Mouse (Mus musculus) hindbrain, embryonic 14.5 days (tissue): Measurements from ENCODE around the gene Arpp19. TPM values are rescaled to one million over a fixed set of nuclear protein-coding genes. Genes with fewer than 3 reads are reported as not detected.
A peak's percentile ranks its signal among the peaks of the same experiment; 100 is the strongest.

Experiments used
- ATAC-seq: fragments of 200-750 bp; cut with Nextera tagmentation; 2 replicates; pipeline ENCODE4 v1.8.0; 2017; ENCODE audit warnings: moderate number of reproducible peaks, mild to moderate bottlenecking, moderate TSS enrichment, moderate library complexity; ENCODE audit not compliant: low FRiP score
- DNase-seq: peaks from one replicate; pipeline ENCODE4 v3.0.0-alpha.2; 2015; ENCODE audit warnings: low spot score
- H3K27ac ChIP-seq: fragments of 300-500 bp; sonication (generic); 2 replicates; pipeline ENCODE4 v1.5.1; 2014; ENCODE audit warnings: mild to moderate bottlenecking, moderate library complexity
- H3K27me3 ChIP-seq: fragments of 300-500 bp; sonication (generic); 2 replicates; pipeline ENCODE4 v1.6.1; 2014; ENCODE audit warnings: mild to moderate bottlenecking, low read length, mixed read lengths; ENCODE audit not compliant: control insufficient read depth, insufficient read depth
- H3K36me3 ChIP-seq: fragments of 300-500 bp; sonication (generic); replicated peaks from 2 replicates; pipeline ENCODE4 v1.6.1; 2014; ENCODE audit not compliant: control insufficient read depth, insufficient read depth
- H3K4me1 ChIP-seq: fragments of 300-500 bp; sonication (generic); replicated peaks from 2 replicates; pipeline ENCODE4 v1.6.1; 2014; ENCODE audit warnings: antibody characterized with exemption, low read length, mixed read lengths; ENCODE audit not compliant: control insufficient read depth, insufficient read depth
- H3K4me2 ChIP-seq: fragments of 300-500 bp; sonication (generic); replicated peaks from 2 replicates; pipeline ENCODE4 v1.6.1; 2014; ENCODE audit warnings: mild to moderate bottlenecking, moderate library complexity
- H3K4me3 ChIP-seq: fragments of 300-500 bp; sonication (generic); replicated peaks from 2 replicates; pipeline ENCODE4 v1.5.1; 2014; ENCODE audit warnings: mild to moderate bottlenecking, low read length
- H3K9ac ChIP-seq: fragments of 300-500 bp; sonication (generic); 2 replicates; pipeline ENCODE4 v1.6.1; 2014
- H3K9me3 ChIP-seq: fragments of 300-500 bp; sonication (generic); 2 replicates; pipeline ENCODE4 v1.6.1; 2016; ENCODE audit warnings: low read length; ENCODE audit not compliant: control insufficient read depth
- whole genome bisulfite sequencing: fragments of 180-500 bp; shearing (Covaris S2); extraction: QIAGEN DNeasy Blood & Tissue Kit; methylation state at CpG from one replicate; pipeline ENCODE4 v1.1.7; 2014; 5-methylcytosine and 5-hydroxymethylcytosine counted together
- polyA plus RNA-seq: library from polyadenylated mRNA; unstranded; fragments of >200 nt; fragmentation: Nextera tagmentation; extraction: Ambion mirVana; gene quantifications from 2 replicates; pipeline ENCODE4 v1.2.1, GENCODE M21; 2014

Gene Arpp19
- polyA plus RNA-seq, 1 experiment from 2014 or later: 229 TPM

GRCm38 (mm10) chr9:75051841-75052240 is 14.4 kb downstream of the Arpp19 start:
- H3K36me3 ChIP-seq: peaks cover 6% of the 10 kb centered on the region
- no peak overlapping the region for H3K4me2 ChIP-seq
- no peaks in the 10 kb centered on the region for H3K27me3 ChIP-seq
- no peaks in the 10 kb centered on the region for H3K9me3 ChIP-seq
- no peak overlapping the region for H3K27ac ChIP-seq
- ATAC-seq: no peak
- no peak for DNase-seq
- no peak overlapping the region for H3K4me3 ChIP-seq
- WGBS: 91% methylated on average over 4 of the region's 4 CpGs
- no peak overlapping the region for H3K9ac ChIP-seq
- H3K4me1 ChIP-seq: no peaks in the 10 kb centered on the region

- H3K4me2 ChIP-seq: no peak overlapping the region
- H3K27me3 ChIP-seq: no peaks in the 10 kb centered on the region
- H3K36me3 ChIP-seq: peaks cover 29% of the 10 kb centered on the region
- ATAC-seq (no peak), DNase-seq (no peak)
- H3K27ac ChIP-seq: no peak overlapping the region
- no peak overlapping the region for H3K9ac ChIP-seq
- H3K9me3 ChIP-seq: no peaks in the 10 kb centered on the region
- H3K4me1 ChIP-seq: no peaks in the 10 kb centered on the region
- H3K4me3 ChIP-seq: no peak overlapping the region
- 89% methylated on average over 5 of the region's 5 CpGs for WGBS
Observed at GRCm38 (mm10) chr9:75055046-75055445, 17.6 kb downstream of the Arpp19 start.

DNA sequence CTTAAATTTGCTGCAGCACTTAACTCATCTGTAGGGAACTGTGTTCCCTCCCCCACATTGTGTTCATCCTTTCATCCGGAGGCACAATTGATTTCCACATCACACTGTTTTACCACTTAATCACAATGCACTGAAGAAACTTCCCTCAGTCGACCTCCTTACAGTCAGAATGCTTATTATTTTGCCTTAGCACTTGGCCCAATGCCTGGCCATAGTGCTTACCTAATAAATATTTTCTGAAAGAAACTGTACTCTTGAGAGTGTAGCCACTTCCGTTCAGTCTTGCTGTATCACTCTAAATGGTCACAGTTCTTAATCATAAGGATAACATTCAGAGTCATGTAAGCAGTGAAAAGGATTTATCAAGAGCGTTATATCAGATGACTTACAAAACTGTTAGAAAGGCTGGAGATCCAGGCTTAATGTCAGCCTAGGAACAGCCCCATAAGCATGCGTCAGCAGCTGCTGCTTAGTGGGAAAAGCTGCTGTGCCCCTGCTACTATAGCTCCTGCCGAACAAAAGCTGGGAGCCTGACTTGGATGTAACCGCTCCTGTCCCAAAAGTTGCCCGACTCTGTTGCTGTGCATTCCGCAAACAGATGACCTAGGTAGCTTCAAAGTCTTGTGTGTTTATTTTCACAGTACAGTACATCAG is 27.4 kb downstream of the Arpp19 start:
- 78% methylated on average over 9 of the region's 9 CpGs for WGBS
- Histone ChIP-seq H3K36me3 (0 out of 2 replicates have a peak, but pooled peaks cover under 1% of the 10 kb centered on the region), H3K4me1 (no peaks in the 10 kb centered on the region), H3K9ac (no peak overlapping the region), H3K27me3 (no peaks in the 10 kb centered on the region), H3K9me3 (no peaks in the 10 kb centered on the region), H3K4me3 (no peak overlapping the region), H3K27ac (no peak overlapping the region), H3K4me2 (no peak overlapping the region)
- no peak for DNase-seq
- no peak for ATAC-seq

- no peak; the same call in 1 of the 2 replicates for ATAC-seq
Observed at GRCm38 (mm10) chr9:75070457-75071028, 33.1 kb downstream of the Arpp19 start, which contains the start of gene Myo5a. Myo5a (plus strand) TSS chr9:75071015.

DNA sequence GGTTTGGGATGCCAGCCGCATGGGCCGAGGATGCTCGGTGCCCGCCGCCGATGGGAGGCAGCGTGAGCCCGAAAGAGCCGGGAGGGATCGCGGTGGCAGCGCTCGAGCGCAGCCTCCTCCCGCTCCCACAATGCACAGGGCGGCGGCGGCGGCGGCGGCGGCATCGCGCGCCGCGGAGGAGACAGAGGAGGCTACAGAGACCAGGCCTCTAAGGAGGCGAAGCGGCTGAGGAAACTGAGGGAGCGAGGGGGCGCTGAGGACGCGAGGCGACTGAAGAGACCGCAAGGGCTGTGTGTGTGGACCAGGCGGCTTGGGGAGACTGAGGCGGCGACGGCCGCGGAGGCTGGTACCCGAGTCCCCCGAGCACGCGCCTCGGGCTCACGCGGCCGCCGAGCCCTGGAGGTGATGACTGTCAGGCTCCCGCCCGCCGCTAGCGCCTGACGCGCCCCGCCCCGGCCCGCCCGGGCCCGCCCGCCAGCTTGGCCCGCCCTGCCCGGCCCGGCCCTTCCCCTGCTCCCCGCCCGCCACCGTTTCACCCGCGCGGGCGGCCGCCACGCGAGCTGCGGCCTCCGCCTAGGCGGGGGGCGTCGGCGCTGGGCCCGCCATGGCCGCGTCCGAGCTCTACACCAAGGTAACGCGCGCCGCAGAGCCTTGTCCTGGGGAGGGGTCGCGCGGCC is 33.8 kb downstream of the Arpp19 start:
- Histone ChIP-seq H3K27ac (peak overlapping the region; percentile 98), H3K9ac (peak overlapping the region; percentile 94), H3K4me1 (peaks cover 31% of the 10 kb centered on the region), H3K27me3 (no peaks in the 10 kb centered on the region), H3K4me3 (peak overlapping the region; percentile 73), H3K4me2 (peak overlapping the region; percentile 70), H3K9me3 (no peaks in the 10 kb centered on the region), H3K36me3 (no peaks in the 10 kb centered on the region)
- WGBS: 0% methylated on average over 67 of the region's 92 CpGs
- peak; percentile 94 for ATAC-seq
- peak; percentile 81 for DNase-seq

More at GRCm38 (mm10) chr9:75070457-75071028, 33.1 kb downstream of the Arpp19 start, which contains the start of gene Myo5a:
- Histone ChIP-seq H3K4me1 (peaks cover 31% of the 10 kb centered on the region), H3K27ac (peak within 1 kb of the TSS; percentile 98), H3K9ac (peak within 1 kb of the TSS; percentile 94), H3K4me3 (peak within 1 kb of the TSS; percentile 73), H3K4me2 (peak within 1 kb of the TSS; percentile 70), H3K27me3 (no peaks in the 10 kb centered on the region), H3K36me3 (no peaks in the 10 kb centered on the region), H3K9me3 (no peaks in the 10 kb centered on the region)
- no peak for DNase-seq
- WGBS: 23% methylated on average over 23 of the region's 23 CpGs

DNA sequence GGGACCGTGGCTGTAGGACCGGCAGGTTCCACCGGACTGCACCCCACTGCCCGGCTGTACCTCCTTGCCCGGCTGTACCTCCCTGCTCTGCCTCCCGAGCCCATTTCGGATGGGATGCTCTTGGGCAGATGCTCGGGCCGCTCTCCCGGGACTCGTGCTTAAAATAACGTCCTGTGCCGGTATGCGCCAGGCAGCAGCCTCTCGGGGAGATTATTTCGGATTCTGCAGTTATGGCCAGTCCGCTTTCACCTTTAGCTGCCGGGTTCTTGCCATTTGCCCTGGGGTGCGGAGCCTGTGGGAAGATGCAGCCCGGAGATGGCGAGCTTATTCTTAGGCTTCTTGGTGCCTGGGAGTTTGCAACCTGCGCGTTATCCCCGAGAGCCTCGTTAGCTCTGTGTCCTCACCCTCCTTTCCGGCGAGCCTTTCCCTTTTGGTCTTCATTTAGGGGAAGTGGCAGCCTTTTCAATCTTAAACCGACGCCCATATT is 34.3 kb downstream of the Arpp19 start:
- H3K4me1 ChIP-seq: peaks cover 31% of the 10 kb centered on the region
- H3K36me3 ChIP-seq: no peaks in the 10 kb centered on the region
- peak overlapping the region; percentile 98 for H3K27ac ChIP-seq
- H3K9ac ChIP-seq: peak overlapping the region; percentile 94
- DNase-seq (peak; percentile 45), ATAC-seq (peak; percentile 21; the same call in 1 of the 2 replicates)
- WGBS: 1% methylated on average over 29 of the region's 29 CpGs
- H3K27me3 ChIP-seq: no peaks in the 10 kb centered on the region
- peak overlapping the region; percentile 70 for H3K4me2 ChIP-seq
- no peaks in the 10 kb centered on the region for H3K9me3 ChIP-seq
- peak overlapping the region; percentile 73 for H3K4me3 ChIP-seq

DNA sequence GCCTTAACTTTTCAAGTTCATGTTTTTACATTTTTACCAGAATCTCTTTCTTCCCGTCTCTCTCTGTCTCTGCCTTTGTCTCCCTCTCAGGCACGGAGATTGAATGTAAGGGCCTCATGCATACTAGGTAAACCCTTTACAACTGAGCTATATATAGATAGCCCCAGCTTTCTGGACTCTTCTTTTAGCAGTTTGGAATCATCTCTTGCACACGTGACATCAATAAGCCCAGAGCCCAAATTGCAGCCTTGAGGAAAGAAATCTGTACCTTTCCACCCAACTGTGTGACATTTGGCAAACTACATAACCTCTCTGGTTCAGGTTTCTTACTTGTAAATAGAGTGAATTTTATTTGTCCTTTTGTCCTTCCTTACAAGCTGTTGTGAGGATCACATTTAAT is 34.9 kb downstream of the Arpp19 start:
- Histone ChIP-seq H3K4me3 (peak overlapping the region; percentile 73), H3K9me3 (no peaks in the 10 kb centered on the region), H3K4me1 (peaks cover 31% of the 10 kb centered on the region), H3K9ac (peak overlapping the region; percentile 94), H3K27ac (peak overlapping the region; percentile 98), H3K36me3 (no peaks in the 10 kb centered on the region), H3K27me3 (no peaks in the 10 kb centered on the region), H3K4me2 (peak overlapping the region; percentile 70)
- WGBS: 6% methylated on average over 3 of the region's 3 CpGs
- DNase-seq (no peak), ATAC-seq (no peak)

- no peaks in the 10 kb centered on the region for H3K27me3 ChIP-seq
- ATAC-seq: no peak
- no peak overlapping the region for H3K27ac ChIP-seq
- H3K4me3 ChIP-seq: no peak overlapping the region
- H3K4me1 ChIP-seq: peaks cover 25% of the 10 kb centered on the region
- H3K36me3 ChIP-seq: no peaks in the 10 kb centered on the region
- DNase-seq: no peak
- H3K9ac ChIP-seq: no peak overlapping the region
- H3K4me2 ChIP-seq: no peak overlapping the region
- no peaks in the 10 kb centered on the region for H3K9me3 ChIP-seq
Observed at GRCm38 (mm10) chr9:75077191-75077590, 39.8 kb downstream of the Arpp19 start.

- no peak overlapping the region for H3K9ac ChIP-seq
- 57% methylated on average over 5 of the region's 5 CpGs for WGBS
- H3K4me1 ChIP-seq: no peaks in the 10 kb centered on the region
- no peaks in the 10 kb centered on the region for H3K27me3 ChIP-seq
- peak overlapping the region; percentile 14; the same call in 1 of the 2 replicates for H3K27ac ChIP-seq
- H3K4me3 ChIP-seq: no peak overlapping the region
- no peak for DNase-seq
- no peaks in the 10 kb centered on the region for H3K36me3 ChIP-seq
- H3K4me2 ChIP-seq: no peak overlapping the region
- H3K9me3 ChIP-seq: no peaks in the 10 kb centered on the region
- ATAC-seq: peak; percentile 53; the same call in 1 of the 2 replicates
Observed at GRCm38 (mm10) chr9:75085242-75085824, 47.9 kb downstream of the Arpp19 start.
